Mouse (Mus musculus) spleen, adult 2 months (tissue): ENCODE measurements around the gene Iqcn.

Experiments used
- CTCF ChIP-seq: fragments of 200-500 bp; IDR thresholded peaks from 2 replicates; pipeline ENCODE4 v1.5.1; 2011; ENCODE audit warnings: mild to moderate bottlenecking, inconsistent platforms; ENCODE audit not compliant: insufficient read depth, insufficient read length, insufficient replicate concordance; ENCODE audit errors: extremely low read depth
- POLR2A ChIP-seq: fragments of 200-500 bp; IDR thresholded peaks from 2 replicates; pipeline ENCODE4 v1.6.1; 2011; ENCODE audit warnings: low read depth, low read length, inconsistent platforms

- TF ChIP-seq POLR2A (no peak), CTCF (no peak)
Observed at GRCm38 (mm10) chr8:70711041-70711440, 7.8 kb downstream of the Iqcn start.
